Mouse (Mus musculus) cerebellum, postnatal 25 days (tissue): ENCODE measurements at regions not wholly inside any gene's neighbourhood (a gene's known extent, or its start where the extent isn't known, plus 50 kb on each side); places are given as distances from the start of the nearest gene placed in this dataset.

ENCODE experiments used
- DNase-seq, 2 experiments: peaks; one replicate each; pipeline ENCODE4 v3.0.0; 2021; ENCODE audit warnings: mixed read lengths in 2 of 2

- DNase-seq: peak; percentile 34 to 46
Measured at GRCm38 (mm10) chr9:80688481-80689086, 223.3 kb upstream of the Impg1 start.

- no peak for DNase-seq
Measured at GRCm38 (mm10) chr9:80683030-80683692, 217.9 kb upstream of the Impg1 start.

- no peak for DNase-seq
Measured at GRCm38 (mm10) chr9:80681709-80682108, 216.4 kb upstream of the Impg1 start.

GRCm38 (mm10) chr9:80671483-80671882 lies 206.2 kb upstream of the Impg1 start:
- no peak for DNase-seq

GRCm38 (mm10) chr9:80668575-80669248 lies 203.4 kb upstream of the Impg1 start:
- DNase-seq: peak in 1 of 2 experiments; percentile 7

- DNase-seq: no peak
Measured at GRCm38 (mm10) chr9:80658755-80659154, 193.5 kb upstream of the Impg1 start.

GRCm38 (mm10) chr9:80615114-80615513 lies 149.8 kb upstream of the Impg1 start:
- DNase-seq: no peak

- DNase-seq: no peak
Measured at GRCm38 (mm10) chr9:80600019-80600418, 134.7 kb upstream of the Impg1 start.

- DNase-seq: no peak
Measured at GRCm38 (mm10) chr9:80565388-80566024, 100.2 kb upstream of the Impg1 start.

- no peak for DNase-seq
Measured at GRCm38 (mm10) chr9:80563655-80564054, 98.4 kb upstream of the Impg1 start.

- DNase-seq: no peak
Measured at GRCm38 (mm10) chr9:80555531-80556067, 90.3 kb upstream of the Impg1 start.
